Mouse (Mus musculus) G1E (cell line): ENCODE data around the gene Mrto4. TPM values are rescaled to one million over a fixed set of nuclear protein-coding genes. Genes with fewer than 3 reads are reported as not detected.

ENCODE experiments used
- ATAC-seq: 2 replicates; pipeline ENCODE4 v1.8.0; 2016; ENCODE audit warnings: mild to moderate bottlenecking; ENCODE audit not compliant: insufficient number of reproducible peaks, poor library complexity, low FRiP score, severe bottlenecking; ENCODE audit errors: extremely low read depth
- DNase-seq: peaks from one replicate; pipeline ENCODE4 v3.0.0; 2012; ENCODE audit warnings: low spot score
- H3K27me3 ChIP-seq: 2 replicates; pipeline ENCODE4 v1.6.1; 2012; ENCODE audit warnings: mild to moderate bottlenecking, low read length, inconsistent platforms; ENCODE audit not compliant: insufficient read depth
- H3K36me3 ChIP-seq: replicated peaks from 2 replicates; pipeline ENCODE3; 2012; ENCODE audit warnings: mild to moderate bottlenecking, inconsistent platforms
- H3K4me1 ChIP-seq: 2 replicates; pipeline ENCODE4 v1.6.1; 2012; ENCODE audit warnings: low read depth, low read length, inconsistent platforms, mixed read lengths; ENCODE audit not compliant: insufficient read depth
- H3K4me3 ChIP-seq: 2 replicates; pipeline ENCODE4 v1.5.1; 2012; ENCODE audit warnings: low read depth, mild to moderate bottlenecking, inconsistent platforms, low read length, moderate library complexity, mixed read lengths
- H3K9me3 ChIP-seq: replicated peaks from 2 replicates; pipeline ENCODE4 v1.6.1; 2012; ENCODE audit warnings: inconsistent platforms
- CTCF ChIP-seq: IDR thresholded peaks from 2 replicates; pipeline ENCODE4 v1.5.1; 2012; ENCODE audit warnings: low read depth, low read length, inconsistent platforms, mixed read lengths
- GATA1 ChIP-seq: IDR thresholded peaks from 2 replicates; pipeline ENCODE4 v1.6.1; 2012; ENCODE audit warnings: borderline replicate concordance, low read length, inconsistent platforms, mixed read lengths
- GATA2 ChIP-seq: IDR thresholded peaks from 2 replicates; pipeline ENCODE4 v1.6.1; 2012; ENCODE audit warnings: low read depth, low read length, inconsistent platforms, borderline replicate concordance
- POLR2AphosphoS5 ChIP-seq: IDR thresholded peaks from 2 replicates; pipeline ENCODE4 v1.6.1; 2012; ENCODE audit warnings: low read depth, low read length, inconsistent platforms; ENCODE audit not compliant: insufficient replicate concordance
- TAL1 ChIP-seq: conservative IDR thresholded peaks from 2 replicates; pipeline ENCODE4 v1.6.1; 2012; ENCODE audit warnings: low read depth, low read length, inconsistent platforms, mixed read lengths
- polyA plus RNA-seq: library from polyadenylated mRNA; stranded (reverse); fragments of >175 nt; gene quantifications from 2 replicates; pipeline ENCODE4 v1.2.3, GENCODE M21; 2012
- total RNA-seq, 2 experiments: library from RNA; stranded (forward) in 1 of 2; stranded (reverse) in 1 of 2; fragments of 200-1000 nt in 1 of 2; fragments of >200 nt in 1 of 2; fragmentation: Nextera tagmentation in 1 of 2; gene quantifications; 2 replicates each; pipeline ENCODE4 v1.2.3; 2014 to 2017

The Mrto4 gene
- total and polyA plus RNA-seq, 3 experiments: 60.7 to 97.0 (median 65.6) TPM

- DNase-seq (no peak), ATAC-seq (no peak)
- H3K4me3 ChIP-seq: no peak overlapping the region
- peaks cover 36% of the 10 kb centered on the region for H3K36me3 ChIP-seq
- H3K9me3 ChIP-seq: no peaks in the 10 kb centered on the region
- H3K27me3 ChIP-seq: no peaks in the 10 kb centered on the region
- TF ChIP-seq TAL1: no peak
- TF ChIP-seq CTCF: no peak
- H3K4me1 ChIP-seq: peaks cover 25% of the 10 kb centered on the region
Measured at GRCm38 (mm10) chr4:139341556-139342233, 10.7 kb downstream of the Mrto4 start.

- ATAC-seq: no peak
- H3K9me3 ChIP-seq: no peaks in the 10 kb centered on the region
- H3K4me1 ChIP-seq: peaks cover 27% of the 10 kb centered on the region
- no peaks in the 10 kb centered on the region for H3K27me3 ChIP-seq
- no peak for DNase-seq
- no peak overlapping the region for H3K4me3 ChIP-seq
- peaks cover 28% of the 10 kb centered on the region for H3K36me3 ChIP-seq
- TF ChIP-seq GATA1 (no peak), TAL1 (no peak)
Measured at GRCm38 (mm10) chr4:139340835-139341234, 11.5 kb downstream of the Mrto4 start.

DNA sequence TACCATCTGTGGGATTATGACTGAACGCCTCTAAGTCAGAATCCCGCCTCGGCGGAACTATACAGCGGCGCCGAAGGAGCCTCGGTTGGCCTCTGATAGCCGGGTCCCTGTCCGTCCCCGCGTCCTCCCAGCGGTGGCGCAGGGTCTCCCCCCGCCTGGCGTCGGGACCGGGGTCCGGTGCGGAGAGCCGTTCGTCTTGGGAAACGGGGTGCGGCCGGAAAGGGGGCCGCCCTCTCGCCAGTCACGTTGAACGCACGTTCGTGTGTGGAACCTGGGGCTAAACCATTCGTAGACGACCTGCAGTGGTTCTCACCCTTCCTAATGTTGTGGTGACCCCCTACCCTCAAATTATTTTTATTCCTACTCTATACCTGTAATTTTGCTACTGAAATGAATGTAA is 14.2 kb downstream of the Mrto4 start:
- no peak for DNase-seq
- H3K36me3 ChIP-seq: peaks cover 8% of the 10 kb centered on the region
- H3K9me3 ChIP-seq: no peaks in the 10 kb centered on the region
- ATAC-seq: no peak
- H3K4me3 ChIP-seq: no peak overlapping the region
- H3K27me3 ChIP-seq: no peaks in the 10 kb centered on the region
- TF ChIP-seq TAL1: no peak
- no peak for TF ChIP-seq GATA2
- no peak for TF ChIP-seq POLR2AphosphoS5
- no peak for TF ChIP-seq CTCF
- no peak for TF ChIP-seq GATA1
- peaks cover 46% of the 10 kb centered on the region for H3K4me1 ChIP-seq

DNA sequence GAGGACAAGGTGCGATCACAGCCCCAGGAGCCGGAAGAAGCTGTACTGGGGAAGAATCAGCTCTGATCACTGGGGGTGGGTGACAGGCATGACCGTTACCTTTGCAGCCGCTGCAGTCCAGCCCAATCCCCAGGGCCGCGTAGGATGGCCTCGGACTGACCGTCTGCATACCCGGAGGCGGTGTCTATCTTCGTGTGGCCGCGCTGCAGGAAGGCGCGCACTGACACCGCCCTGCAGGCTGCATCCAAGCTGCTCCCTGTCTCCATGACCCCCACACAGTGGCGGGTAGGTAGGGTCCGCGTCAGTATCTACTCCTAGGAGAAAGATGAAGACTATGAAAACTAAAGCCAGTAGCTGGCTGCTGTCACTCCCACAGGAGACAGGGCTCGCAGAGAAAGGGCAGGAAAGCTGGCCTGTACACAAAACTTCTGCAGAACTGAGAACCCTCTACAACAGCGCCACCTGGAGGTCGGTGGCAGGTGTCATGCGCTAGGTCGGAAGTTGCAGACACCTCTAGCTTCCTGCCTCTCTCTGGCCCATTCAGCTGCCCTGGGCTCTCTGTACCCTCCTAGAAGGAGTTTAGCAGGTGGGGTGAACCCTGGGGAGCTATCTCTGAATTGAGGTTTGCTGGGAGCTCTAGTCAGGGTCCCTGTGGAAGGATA is 15.4 kb downstream of the Mrto4 start:
- TF ChIP-seq CTCF (peak; percentile 87), POLR2AphosphoS5 (no peak), TAL1 (no peak), GATA1 (no peak), GATA2 (no peak)
- H3K4me1 ChIP-seq: peaks cover 52% of the 10 kb centered on the region
- peak overlapping the region; percentile 89 for H3K4me3 ChIP-seq
- DNase-seq (peak; percentile 52), ATAC-seq (peak; percentile 64)
- peaks cover 15% of the 10 kb centered on the region for H3K36me3 ChIP-seq
- H3K9me3 ChIP-seq: no peaks in the 10 kb centered on the region
- H3K27me3 ChIP-seq: no peaks in the 10 kb centered on the region

- Histone ChIP-seq H3K4me1 (peaks cover 67% of the 10 kb centered on the region), H3K27me3 (no peaks in the 10 kb centered on the region), H3K36me3 (peaks cover 15% of the 10 kb centered on the region), H3K4me3 (peak overlapping the region; percentile 30; the same call in 1 of the 2 replicates), H3K9me3 (no peaks in the 10 kb centered on the region)
- peak; percentile 79 for ATAC-seq
- peak; percentile 91 for DNase-seq
- peak; percentile 89 for TF ChIP-seq TAL1
- no peak for TF ChIP-seq GATA1
Measured at GRCm38 (mm10) chr4:139335507-139335906, 16.9 kb downstream of the Mrto4 start.

DNA sequence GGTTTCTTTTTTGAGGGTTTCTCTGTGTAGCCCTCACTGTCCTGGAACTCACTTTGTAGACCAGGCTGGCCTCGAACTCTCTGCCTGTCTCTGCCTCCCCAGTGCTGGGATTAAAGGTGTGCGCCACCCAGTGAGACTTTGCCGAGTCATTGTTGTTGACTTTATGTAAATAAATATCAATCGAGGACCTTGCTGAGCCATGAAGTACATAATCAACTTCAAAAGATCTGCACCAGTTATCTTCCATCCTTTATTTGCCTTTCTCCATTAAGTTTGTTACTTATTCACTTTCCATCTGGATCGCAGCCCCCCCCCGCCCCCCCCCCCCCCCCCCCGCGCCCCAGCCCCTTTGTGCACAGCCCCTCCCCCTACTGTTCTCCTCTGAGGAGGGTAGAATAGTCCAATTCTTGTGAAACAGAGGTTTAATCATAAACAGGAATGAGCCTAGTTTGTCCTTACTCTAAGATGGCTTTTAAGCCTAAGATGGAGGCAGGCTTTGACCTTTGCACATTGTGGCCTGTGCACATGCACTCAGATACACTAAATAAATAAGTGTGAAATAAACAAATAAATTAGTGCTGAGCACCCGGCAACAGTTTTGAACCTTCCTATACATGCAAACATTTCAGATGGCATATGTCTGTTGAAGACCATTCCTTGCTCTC is 17.6 kb downstream of the Mrto4 start:
- peaks cover 15% of the 10 kb centered on the region for H3K36me3 ChIP-seq
- peaks cover 69% of the 10 kb centered on the region for H3K4me1 ChIP-seq
- H3K4me3 ChIP-seq: peak overlapping the region; percentile 30; the same call in 1 of the 2 replicates
- H3K9me3 ChIP-seq: no peaks in the 10 kb centered on the region
- ATAC-seq: no peak
- no peaks in the 10 kb centered on the region for H3K27me3 ChIP-seq
- no peak for TF ChIP-seq GATA2
- TF ChIP-seq GATA1: no peak
- TF ChIP-seq TAL1: no peak
- no peak for TF ChIP-seq POLR2AphosphoS5
- TF ChIP-seq CTCF: no peak
- DNase-seq: no peak
